Mouse (Mus musculus) C2C12 (cell line): ENCODE results near the gene Rundc3a. TPM values are rescaled to one million over a fixed set of nuclear protein-coding genes. Genes with fewer than 3 reads are reported as not detected.
A peak's percentile ranks its signal among the peaks of the same experiment; 100 is the strongest.
"Not testable (repeated sequence)": the region's sequence is repeated elsewhere in the genome, so short reads cannot be mapped to it uniquely, and the experiment has no call there.

Source experiments
- H3K27me3 ChIP-seq: one replicate; pipeline ENCODE4 v1.6.1; 2011; ENCODE audit not compliant: control insufficient read depth, insufficient read depth, insufficient read length
- H3K36me3 ChIP-seq: one replicate; pipeline ENCODE4 v1.6.1; 2011; ENCODE audit not compliant: control insufficient read depth, insufficient read depth
- H3K4me3 ChIP-seq: one replicate; pipeline ENCODE4 v1.5.1; 2011; ENCODE audit warnings: mild to moderate bottlenecking, control low read depth; ENCODE audit not compliant: poor library complexity, insufficient read depth, severe bottlenecking
- H3K79me2 ChIP-seq: one replicate; pipeline ENCODE4 v1.6.1; 2011; ENCODE audit not compliant: control insufficient read depth, insufficient read depth
- H3K79me3 ChIP-seq: one replicate; pipeline ENCODE4 v1.6.1; 2011; ENCODE audit warnings: low read depth, control low read depth
- H3ac ChIP-seq: one replicate; pipeline ENCODE3; 2011; ENCODE audit warnings: low read depth; ENCODE audit not compliant: control insufficient read depth, insufficient read length
- CEBPB ChIP-seq: IDR thresholded peaks from one replicate; pipeline ENCODE4 v1.6.1; 2011; ENCODE audit warnings: low read depth, mild to moderate bottlenecking, control low read depth, moderate library complexity
- CTCF ChIP-seq: IDR thresholded peaks from one replicate; pipeline ENCODE4 v1.5.1; 2011; ENCODE audit not compliant: control insufficient read depth, insufficient read depth, insufficient read length
- FOSL1 ChIP-seq: IDR thresholded peaks from one replicate; pipeline ENCODE4 v1.8.0; 2011; ENCODE audit warnings: mild to moderate bottlenecking, low read length; ENCODE audit not compliant: poor library complexity, insufficient read depth, severe bottlenecking
- MAX ChIP-seq: IDR thresholded peaks from one replicate; pipeline ENCODE4 v1.6.1; 2011; ENCODE audit warnings: mild to moderate bottlenecking, control low read depth
- MYOD1 ChIP-seq: IDR thresholded peaks from one replicate; pipeline ENCODE4 v1.6.1; 2011; ENCODE audit warnings: low read depth; ENCODE audit not compliant: control insufficient read depth, insufficient read length
- MYOG ChIP-seq: IDR thresholded peaks from one replicate; pipeline ENCODE4 v1.6.1; 2011; ENCODE audit not compliant: control insufficient read depth, insufficient read length; ENCODE audit errors: extremely low read depth
- USF1 ChIP-seq: IDR thresholded peaks from one replicate; pipeline ENCODE4 v1.6.1; 2011; ENCODE audit warnings: low read depth, mild to moderate bottlenecking, control low read depth, moderate library complexity
- polyA plus RNA-seq: library from polyadenylated mRNA; unstranded; fragments of >200 nt; fragmentation: generic; extraction: Trizol; gene quantifications from one replicate; pipeline ENCODE4 v1.2.1, GENCODE M21; 2012; ENCODE audit warnings: missing spikeins

Gene Rundc3a
- polyA plus RNA-seq, 1 experiment = 2.2 TPM

DNA sequence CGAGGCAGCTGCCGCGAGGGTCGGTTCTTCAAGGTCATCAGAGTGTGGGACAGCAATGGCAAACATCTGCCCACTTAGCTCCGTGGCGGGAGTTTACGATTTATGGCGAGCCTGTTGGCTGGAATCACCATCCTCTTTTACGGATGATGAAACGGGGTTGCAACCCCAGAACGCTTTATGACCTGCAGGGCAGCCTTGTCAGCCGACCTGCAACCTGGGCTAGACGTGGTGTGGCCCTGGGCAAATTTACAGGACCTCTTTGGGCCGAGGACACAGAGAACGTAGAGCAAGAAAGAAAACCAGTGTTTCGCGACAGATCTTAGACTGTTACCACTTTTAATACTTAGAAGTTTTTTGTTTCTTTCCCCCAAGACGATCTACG lies 14.6 kb downstream of the Rundc3a start, which contains the start of gene Slc25a39:
TSS of gene Slc25a39 (minus strand) at position 113 of the 382 bp plus-strand sequence.
- Histone ChIP-seq H3ac (peak within 1 kb of the TSS; percentile 73), H3K4me3 (peak within 1 kb of the TSS; percentile 80), H3K36me3 (peaks cover 8% of the 10 kb centered on the region)

DNA sequence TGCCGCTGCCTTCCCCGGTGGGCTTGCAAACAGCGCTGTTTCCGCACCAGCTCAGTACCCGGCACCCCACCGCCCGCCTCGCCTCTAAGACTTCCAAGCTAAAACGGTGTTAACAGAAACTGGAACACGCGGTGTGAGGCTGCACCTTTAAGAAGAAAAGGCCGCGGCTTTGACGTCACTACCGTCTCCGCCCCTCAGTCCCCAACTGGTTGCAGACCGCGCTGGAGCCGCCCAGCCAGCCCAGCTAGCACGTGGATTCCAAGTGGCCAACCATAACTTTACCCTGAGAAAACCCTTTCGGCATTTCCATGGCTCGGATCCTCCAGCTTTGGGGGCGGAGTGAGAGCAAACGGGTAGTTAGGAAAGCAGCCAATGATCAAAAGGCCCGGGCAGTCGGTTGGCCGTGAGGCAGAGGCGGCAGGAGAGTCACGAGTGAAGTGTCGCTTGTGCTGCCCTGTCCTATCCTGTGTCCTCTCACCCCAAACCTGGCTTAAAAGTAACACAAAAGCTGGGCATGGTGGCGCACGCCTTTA lies 15.2 kb downstream of the Rundc3a start:
- peak overlapping the region; percentile 44 for H3ac ChIP-seq
- peak; percentile 52 for TF ChIP-seq USF1
- TF ChIP-seq FOSL1 = no peak
- TF ChIP-seq MYOD1 = peak; percentile 14
- TF ChIP-seq MAX = peak; percentile 92

More for the DNA sequence above, 14.6 kb downstream of the Rundc3a start, which contains the start of gene Slc25a39:
- TF ChIP-seq FOSL1 (no peak), CEBPB (peak; percentile 20)
- peaks cover 15% of the 10 kb centered on the region for H3K79me2 ChIP-seq
- H3K79me3 ChIP-seq = peaks cover 8% of the 10 kb centered on the region
- no peaks in the 10 kb centered on the region for H3K27me3 ChIP-seq

DNA sequence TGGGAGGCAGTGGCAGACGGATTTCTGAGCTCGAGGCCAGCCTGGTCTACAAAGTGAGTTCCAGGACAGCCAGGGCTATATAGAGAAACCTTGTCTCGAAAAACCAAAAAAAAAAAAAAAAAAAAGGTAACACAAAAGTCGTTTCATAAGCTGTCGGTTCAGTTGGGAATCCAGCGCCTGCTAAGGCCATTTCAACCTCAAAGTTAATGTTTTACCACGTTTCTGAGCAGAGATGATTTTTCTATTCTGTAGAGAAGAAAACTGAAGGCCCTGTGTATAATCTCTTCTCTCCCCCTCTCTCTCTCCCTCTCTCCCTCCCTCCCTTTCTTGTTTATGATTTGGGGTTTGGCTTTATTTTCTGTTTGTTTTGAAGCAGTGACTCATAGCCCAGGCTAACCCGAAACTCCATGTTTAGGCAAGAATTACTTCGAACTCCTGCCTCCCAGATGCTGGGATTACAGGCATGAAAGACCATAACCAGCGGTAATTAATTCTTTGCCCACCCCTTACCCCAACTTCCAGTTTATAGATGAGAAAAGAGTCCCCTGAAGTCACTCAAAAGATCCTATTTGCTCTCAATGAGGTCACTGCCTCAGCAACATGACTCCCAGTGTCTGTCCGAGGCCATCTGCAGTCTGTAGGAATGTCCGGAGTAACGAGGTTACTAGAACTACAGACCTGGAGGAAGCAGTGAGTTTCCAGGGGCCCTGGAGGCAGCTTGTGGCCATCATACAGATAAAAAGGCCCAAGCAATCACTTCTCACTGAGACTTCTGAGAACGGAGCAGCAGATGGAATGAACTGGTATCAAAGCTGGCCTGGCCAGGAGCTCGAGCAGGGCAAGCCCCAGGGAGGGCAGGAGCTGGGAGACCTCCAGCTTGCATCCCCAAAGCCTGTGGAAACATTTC lies 15.9 kb downstream of the Rundc3a start:
- Histone ChIP-seq H3K79me2 (peaks cover 15% of the 10 kb centered on the region), H3K27me3 (peaks cover 3% of the 10 kb centered on the region), H3K36me3 (no peaks in the 10 kb centered on the region), H3K79me3 (peaks cover 8% of the 10 kb centered on the region), H3K4me3 (peak overlapping the region; percentile 19), H3ac (peak overlapping the region; percentile 2)
- TF ChIP-seq MYOD1 (no peak), CEBPB (no peak), FOSL1 (no peak), MYOG (no peak), MAX (no peak)

More for the DNA sequence above, 15.2 kb downstream of the Rundc3a start:
- H3K27me3 ChIP-seq = peaks cover 3% of the 10 kb centered on the region
- H3K36me3 ChIP-seq = peaks cover 4% of the 10 kb centered on the region
- H3K79me2 ChIP-seq = peaks cover 15% of the 10 kb centered on the region
- peaks cover 8% of the 10 kb centered on the region for H3K79me3 ChIP-seq
- peak overlapping the region; percentile 80 for H3K4me3 ChIP-seq

DNA sequence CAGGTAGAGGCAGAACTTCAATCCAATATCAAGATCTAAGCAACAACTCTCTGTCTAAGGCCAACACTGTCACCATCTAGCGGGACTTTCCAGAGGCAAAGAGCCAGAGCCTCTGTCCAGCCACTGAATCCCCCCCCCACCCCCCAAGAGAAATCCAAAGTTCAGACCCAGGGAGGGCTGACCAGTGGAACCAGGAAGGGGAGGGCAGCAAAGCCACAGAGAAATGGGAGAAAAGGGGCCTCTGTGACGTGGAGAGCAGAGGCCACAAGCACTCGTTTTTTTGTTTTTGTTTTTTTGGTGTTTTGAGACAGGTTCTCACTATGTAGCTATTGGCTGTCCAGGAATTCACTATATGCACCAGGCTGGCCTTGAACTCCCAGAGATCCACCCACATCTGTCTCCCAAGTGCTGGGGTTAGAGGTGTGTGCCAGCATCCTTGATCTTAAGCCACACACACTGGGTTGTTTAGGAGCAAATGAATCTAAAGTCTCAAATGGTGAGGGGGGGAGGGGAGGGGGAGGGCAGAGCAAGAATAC lies 16.7 kb downstream of the Rundc3a start:
- Histone ChIP-seq H3K4me3 (no peak overlapping the region), H3ac (no peak overlapping the region), H3K79me3 (peaks cover 8% of the 10 kb centered on the region), H3K36me3 (no peaks in the 10 kb centered on the region), H3K79me2 (peaks cover 15% of the 10 kb centered on the region), H3K27me3 (peaks cover 3% of the 10 kb centered on the region)
- no peak for TF ChIP-seq CTCF
- TF ChIP-seq FOSL1 = no peak
- no peak for TF ChIP-seq MYOG
- no peak for TF ChIP-seq USF1
- TF ChIP-seq CEBPB = no peak
- no peak for TF ChIP-seq MYOD1
- no peak for TF ChIP-seq MAX

DNA sequence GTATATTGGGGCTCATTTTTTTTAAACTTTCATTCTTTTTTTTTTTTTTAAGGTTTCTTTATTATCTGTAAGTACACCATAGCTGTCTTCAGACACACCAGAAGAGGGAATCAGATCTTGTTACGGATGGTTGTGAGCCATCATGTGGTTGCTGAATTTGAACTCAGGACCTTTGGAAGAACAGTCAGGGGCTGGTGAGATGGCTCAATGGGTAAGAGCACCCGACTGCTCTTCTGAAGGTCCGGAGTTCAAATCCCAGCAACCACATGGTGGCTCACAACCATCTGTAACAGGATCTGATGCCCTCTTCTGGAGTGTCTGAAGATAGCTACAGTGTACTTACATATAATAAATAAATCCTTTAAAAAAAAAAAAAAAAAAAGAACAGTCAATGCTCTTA lies 17.1 kb downstream of the Rundc3a start:
- peaks cover 15% of the 10 kb centered on the region for H3K79me2 ChIP-seq
- H3K79me3 ChIP-seq, H3K27me3 ChIP-seq, H3K36me3 ChIP-seq, H3K4me3 ChIP-seq, H3ac ChIP-seq: not testable (repeated sequence)

DNA sequence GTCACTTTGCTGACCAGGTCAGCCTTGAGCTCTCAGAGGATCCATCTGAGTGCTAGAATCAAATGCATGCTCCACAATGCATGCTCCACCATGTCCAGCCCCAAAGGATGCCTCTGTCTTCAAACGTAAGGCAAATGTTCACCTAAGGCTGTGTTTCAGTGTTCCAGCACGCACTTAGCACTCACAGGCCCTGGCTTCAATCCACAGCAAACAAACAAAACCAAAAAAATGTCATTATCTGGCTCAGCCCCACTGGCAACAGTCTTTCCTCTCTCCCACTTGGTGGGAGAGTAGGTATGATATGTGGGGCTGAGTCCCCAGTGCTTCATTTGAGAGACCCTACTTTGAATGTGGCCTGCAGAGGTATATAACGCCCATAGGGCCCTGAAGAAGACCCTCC lies 17.9 kb downstream of the Rundc3a start:
- H3K79me3 ChIP-seq = peaks cover 8% of the 10 kb centered on the region
- H3K27me3 ChIP-seq = peaks cover 3% of the 10 kb centered on the region
- TF ChIP-seq MYOD1 = no peak
- H3K79me2 ChIP-seq = peaks cover 11% of the 10 kb centered on the region
- H3ac ChIP-seq = no peak overlapping the region
- no peak overlapping the region for H3K4me3 ChIP-seq
- H3K36me3 ChIP-seq = no peaks in the 10 kb centered on the region
